Mouse (Mus musculus) left cerebral cortex, postnatal 10 days (tissue): ENCODE results near the gene Borcs6. TPM values are rescaled to one million over a fixed set of nuclear protein-coding genes. Genes with fewer than 3 reads are reported as not detected.

ENCODE experiments used
- DNase-seq, 2 experiments: peaks; one replicate each; pipeline ENCODE4 v3.0.0; 2021 to 2022; ENCODE audit warnings: low spot score in 2 of 2, mixed read lengths in 1 of 2; ENCODE audit errors: extremely low spot score in 1 of 2
- intact Hi-C: fragments of 180-260 bp; cut with DNase I; formaldehyde crosslinking; loops from one replicate; pipeline ENCODE4 v1.15.1; 2025
- total RNA-seq, 2 experiments: library from RNA; stranded (reverse); gene quantifications; 2 replicates each; pipeline ENCODE4 v1.2.3; 2021

Gene Borcs6
- total RNA-seq, 2 experiments from 2014 or later, result 21.9 to 25.5 TPM

GRCm38 (mm10) chr11:69096360-69096986 lies 37.0 kb downstream of the Borcs6 start:
- intact Hi-C loops, result loop anchor here (10.0 kb wide), 1 partner anchor 318 kb away; the partner anchor contains the start of gene Kdm6b
- DNase-seq, result no peak

DNA sequence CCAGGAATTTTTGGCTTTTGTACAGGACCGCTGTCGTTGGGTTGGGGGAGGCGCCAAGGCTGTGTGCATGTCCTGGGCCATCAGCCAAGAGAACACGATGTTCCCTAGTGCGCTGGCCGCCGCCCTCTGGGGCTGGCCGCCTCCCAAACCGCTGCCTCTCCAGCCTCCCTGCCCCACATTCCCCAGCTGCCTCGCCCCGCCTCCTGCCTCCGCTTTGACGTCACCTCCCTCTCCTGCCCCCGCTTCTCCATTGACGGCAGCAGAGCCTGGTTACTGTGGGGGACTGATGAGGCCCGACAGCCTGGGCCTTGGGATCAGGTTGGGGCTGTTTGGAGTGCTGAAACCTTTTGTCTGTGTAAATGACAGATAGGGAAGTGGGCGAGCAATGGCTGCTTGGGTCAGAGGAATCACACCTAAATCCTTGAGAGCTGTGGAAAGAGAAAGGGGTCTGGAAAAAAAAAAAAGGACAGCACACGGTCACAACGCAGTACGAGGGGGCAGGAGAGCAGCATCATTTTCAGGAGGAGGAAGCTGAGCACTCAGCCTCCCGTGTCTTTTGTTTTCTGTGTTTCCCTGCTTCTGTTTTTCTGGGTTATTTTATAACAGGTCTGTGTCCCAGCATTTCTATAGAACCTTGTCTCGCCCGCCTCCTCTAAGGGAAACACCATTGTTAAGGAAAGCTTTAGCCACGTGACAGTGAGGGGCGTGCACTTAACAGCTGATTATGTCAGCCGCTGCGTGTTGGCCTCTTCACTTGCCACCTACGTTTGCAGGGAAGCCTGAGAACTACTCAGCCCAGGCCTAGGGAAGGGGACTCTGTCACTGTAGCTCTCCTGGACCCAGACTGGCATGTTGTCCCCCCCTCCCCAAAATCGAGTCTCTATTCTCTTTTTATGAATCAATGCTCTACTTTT lies 37.7 kb downstream of the Borcs6 start:
- intact Hi-C loops, result loop anchor here (10.0 kb wide), 1 partner anchor 318 kb away; the partner anchor contains the start of gene Kdm6b
- peak; percentile 95 to 100 for DNase-seq

GRCm38 (mm10) chr11:69098039-69098761 lies 38.7 kb downstream of the Borcs6 start:
- DNase-seq, result no peak
- intact Hi-C loops, result loop anchor here (10.0 kb wide), 1 partner anchor 317 kb away; the partner anchor contains the start of gene Kdm6b

GRCm38 (mm10) chr11:69098762-69099091 lies 39.2 kb downstream of the Borcs6 start:
- intact Hi-C loops, result loop anchor here (10.0 kb wide), 1 partner anchor 316 kb away; the partner anchor contains the start of gene Kdm6b

GRCm38 (mm10) chr11:69099177-69099914 lies 39.8 kb downstream of the Borcs6 start:
- intact Hi-C loops, result loop anchor here (10.0 kb wide), 1 partner anchor 315 kb away; the partner anchor contains the start of gene Kdm6b
- peak in 1 of 2 experiments; percentile 91 for DNase-seq

More at GRCm38 (mm10) chr11:69098762-69099091, 39.2 kb downstream of the Borcs6 start:
- DNase-seq, result peak; percentile 93 to 98

DNA sequence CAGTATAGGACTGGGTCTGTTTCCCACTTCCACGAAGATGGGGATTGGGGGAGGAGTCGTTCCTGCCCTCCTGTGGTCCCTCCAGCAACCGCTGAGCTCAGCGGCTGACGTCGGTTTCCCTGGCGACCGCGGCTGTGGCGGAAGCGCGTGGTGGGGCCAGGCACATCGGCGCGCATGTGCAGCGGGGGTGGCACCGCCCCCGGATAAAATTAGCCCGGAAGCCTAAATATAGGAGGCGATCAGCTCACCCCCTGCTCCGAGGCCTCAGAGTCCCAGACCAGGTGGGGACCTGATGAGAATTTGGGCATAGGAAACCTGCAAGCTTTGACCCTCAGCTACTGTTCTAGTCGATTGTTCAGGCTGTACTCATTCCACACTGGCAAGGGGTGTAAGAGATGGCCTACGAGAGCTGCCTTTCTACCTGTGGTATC lies 40.4 kb downstream of the Borcs6 start:
- DNase-seq, result peak; percentile 86 to 97
- intact Hi-C loops, result loop anchor here (10.0 kb wide), 1 partner anchor 315 kb away; the partner anchor contains the start of gene Kdm6b

- no peak for DNase-seq
- intact Hi-C loops, result no loop called here
These were observed 41.3 kb downstream of the Borcs6 start for GRCm38 (mm10) chr11:69100639-69101360.

GRCm38 (mm10) chr11:69101604-69102402 lies 42.3 kb downstream of the Borcs6 start:
- intact Hi-C loops, result no loop called here
- DNase-seq, result no peak

DNA sequence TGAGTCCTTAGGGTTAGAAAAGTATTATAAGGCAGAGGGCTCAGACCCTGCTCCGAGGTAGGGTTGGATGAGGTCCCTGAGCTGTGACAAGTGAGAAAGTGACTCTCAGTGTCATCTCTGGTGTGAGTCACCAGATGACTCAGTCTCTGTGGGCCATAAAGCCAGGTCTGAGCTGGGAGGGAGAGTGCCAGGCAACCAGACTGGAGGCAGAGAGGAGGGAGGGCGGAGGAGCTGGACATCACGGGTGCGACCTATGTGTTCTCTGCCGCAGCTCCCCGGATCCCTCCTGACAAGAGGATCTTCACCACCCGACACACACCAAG lies 42.8 kb downstream of the Borcs6 start:
- no peak for DNase-seq
- intact Hi-C loops, result no loop called here

GRCm38 (mm10) chr11:69103121-69103520 lies 43.6 kb downstream of the Borcs6 start:
- intact Hi-C loops, result no loop called here
- no peak for DNase-seq

DNA sequence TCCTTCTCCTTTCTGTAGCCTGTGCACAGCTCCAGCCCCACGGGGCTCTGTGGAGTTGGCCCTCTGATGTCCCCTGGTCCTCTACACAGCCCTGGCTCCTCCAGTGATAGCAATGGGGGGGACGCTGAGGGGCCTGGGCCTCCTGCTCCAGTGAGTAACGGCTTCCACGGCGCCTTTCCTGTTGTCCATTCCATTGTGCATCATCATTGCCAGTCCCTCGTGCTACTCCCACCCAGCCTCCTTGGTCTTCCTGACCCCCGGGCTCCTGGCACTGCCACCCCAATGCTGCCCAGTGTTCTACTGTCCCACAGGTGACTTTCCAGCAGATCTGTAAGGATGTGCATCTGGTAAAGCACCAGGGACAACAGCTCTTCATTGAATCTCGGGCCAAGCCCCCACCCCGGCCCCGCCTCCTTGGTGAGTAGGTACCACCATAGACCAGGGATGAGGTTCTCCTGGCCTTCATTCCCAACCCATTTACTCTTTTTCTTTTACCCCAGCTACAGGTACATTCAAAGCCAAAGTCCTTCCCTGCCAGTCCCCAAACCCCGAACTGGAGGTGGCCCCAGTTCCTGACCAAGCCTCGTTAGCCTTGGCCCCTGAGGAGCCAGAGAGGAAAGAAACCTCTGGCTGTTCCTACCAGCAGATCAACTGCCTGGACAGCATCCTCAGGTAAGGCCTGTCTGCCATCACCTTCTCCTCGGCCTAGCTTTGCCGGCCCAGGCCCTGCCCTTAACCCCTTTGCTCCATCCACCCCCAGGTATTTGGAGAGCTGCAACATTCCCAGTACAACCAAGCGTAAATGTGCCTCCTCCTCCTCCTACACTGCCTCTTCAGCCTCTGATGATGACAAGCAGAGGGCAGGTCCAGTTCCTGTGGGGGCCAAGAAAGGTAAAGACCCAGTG lies 44.3 kb downstream of the Borcs6 start:
- DNase-seq, result no peak
- intact Hi-C loops, result no loop called here

DNA sequence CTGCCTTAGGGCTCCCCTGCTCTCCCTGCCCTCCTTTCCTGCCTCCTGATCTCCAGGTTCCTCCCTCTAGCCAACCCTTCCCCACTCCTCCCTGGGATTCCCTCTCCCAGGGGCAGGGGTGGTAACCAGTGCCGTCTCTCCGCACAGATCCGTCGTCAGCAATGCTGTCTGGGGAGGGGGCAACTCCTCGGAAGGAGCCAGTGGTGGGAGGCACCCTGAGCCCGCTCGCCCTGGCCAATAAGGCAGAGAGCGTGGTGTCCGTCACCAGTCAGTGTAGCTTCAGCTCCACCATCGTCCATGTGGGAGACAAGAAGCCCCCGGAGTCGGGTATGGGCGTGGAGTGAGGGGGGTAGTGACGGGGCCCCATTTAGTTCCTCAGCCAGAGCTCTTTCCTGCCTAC lies 45.0 kb downstream of the Borcs6 start:
- intact Hi-C loops, result no loop called here
- no peak for DNase-seq

- intact Hi-C loops, result no loop called here
- no peak for DNase-seq
These were observed 45.7 kb downstream of the Borcs6 start for GRCm38 (mm10) chr11:69105227-69105626.

- no peak for DNase-seq
- intact Hi-C loops, result no loop called here
These were observed 46.3 kb downstream of the Borcs6 start for GRCm38 (mm10) chr11:69105796-69106195.

- intact Hi-C loops, result no loop called here
- DNase-seq, result no peak
These were observed 46.8 kb downstream of the Borcs6 start for GRCm38 (mm10) chr11:69106299-69106698.

GRCm38 (mm10) chr11:69106842-69107241 lies 47.3 kb downstream of the Borcs6 start:
- no peak for DNase-seq
- intact Hi-C loops, result no loop called here
